Comparison of ENCODE assay signal across 8 mouse cellular contexts in genomic region chr4:108618586-108618985, GRCm38 (mm10). TPM values are rescaled to one million over a fixed set of nuclear protein-coding genes. Genes with fewer than 3 reads are reported as not detected.
DNase-seq lines count a peak whose midpoint lies in the region; ATAC-seq lines count a peak whose summit lies in the region.

No protein-coding gene starts in this region.

- peak overlapping the region; percentile 88 for H3K4me2 ChIP-seq in kidney, embryonic 16.5 days (replicated peaks; ENCODE audit: low read depth, low read length)
- H3K4me2 ChIP-seq in hindbrain, embryonic 11.5 days (replicated peaks; ENCODE audit: low read depth, low read length) = peak overlapping the region; percentile 89; the same call in 1 of the 2 replicates
- H3K4me2 ChIP-seq in midbrain, embryonic 16.5 days (ENCODE audit: low read length) = peak overlapping the region; percentile 88

- H3K4me1 ChIP-seq in kidney, embryonic 16.5 days (ENCODE audit: insufficient read depth, low read length) = peaks cover 15% of the 10 kb centered on the region
- H3K4me1 ChIP-seq in brown adipose tissue, adult 24 weeks (ENCODE audit: control insufficient read depth, insufficient read depth, insufficient read length, low read length) = peaks cover 6% of the 10 kb centered on the region; the same call in 1 of the 2 replicates
- H3K4me1 ChIP-seq in hindbrain, embryonic 11.5 days (replicated peaks; ENCODE audit: control insufficient read depth, insufficient read depth, low read length) = 0 out of 2 replicates have a peak, but pooled peaks cover 5% of the 10 kb centered on the region
- peaks cover 14% of the 10 kb centered on the region for H3K4me1 ChIP-seq in midbrain, embryonic 16.5 days (ENCODE audit: control insufficient read depth, insufficient read depth, low read length)

- H3K27ac ChIP-seq in kidney, embryonic 16.5 days (ENCODE audit: low read length) = peak overlapping the region; percentile 94
- H3K27ac ChIP-seq in brown adipose tissue, adult 24 weeks (replicated peaks; ENCODE audit: low read depth, low read length) = no peak overlapping the region
- H3K27ac ChIP-seq in hindbrain, embryonic 11.5 days (ENCODE audit: low read depth, low read length) = no peak overlapping the region
- peak overlapping the region; percentile 93 for H3K27ac ChIP-seq in midbrain, embryonic 16.5 days (ENCODE audit: low read length)

- no peak for ATAC-seq in kidney, embryonic 16.5 days (ENCODE audit: low FRiP score, low TSS enrichment)
- ATAC-seq in hindbrain, embryonic 11.5 days (ENCODE audit: low FRiP score) = no peak
- ATAC-seq in midbrain, embryonic 16.5 days = no peak

- no peak for DNase-seq in kidney, adult 11 months
- no peak for DNase-seq in hindbrain, embryonic 11.5 days (ENCODE audit: low spot score)
- no peak for DNase-seq in thymus, postnatal 36 days
- no peak for DNase-seq in spleen, adult 18-20 months
- DNase-seq in B cell, adult 2 months = no peak

- no peaks in the 10 kb centered on the region for H3K9me3 ChIP-seq in kidney, embryonic 16.5 days (ENCODE audit: low read length)
- H3K9me3 ChIP-seq in hindbrain, embryonic 11.5 days (ENCODE audit: control insufficient read depth, low read length) = no peaks in the 10 kb centered on the region
- no peaks in the 10 kb centered on the region for H3K9me3 ChIP-seq in midbrain, embryonic 16.5 days (replicated peaks; ENCODE audit: control insufficient read depth, low read length, poor library complexity, severe bottlenecking)

- H3K27me3 ChIP-seq in kidney, embryonic 16.5 days (ENCODE audit: insufficient read depth, low read length) = no peaks in the 10 kb centered on the region
- no peaks in the 10 kb centered on the region for H3K27me3 ChIP-seq in hindbrain, embryonic 11.5 days (ENCODE audit: control insufficient read depth, insufficient read depth, low read length)
- no peaks in the 10 kb centered on the region for H3K27me3 ChIP-seq in midbrain, embryonic 16.5 days (ENCODE audit: control insufficient read depth, insufficient read depth, low read depth, low read length)

- 63% methylated on average over 4 of the region's 4 CpGs for WGBS in kidney, embryonic 16.5 days
- 74% methylated on average over 4 of the region's 4 CpGs for WGBS in hindbrain, embryonic 11.5 days
- WGBS in midbrain, embryonic 16.5 days = 75% methylated on average over 4 of the region's 4 CpGs

- peak overlapping the region; percentile 96 for H3K9ac ChIP-seq in kidney, embryonic 16.5 days (replicated peaks; ENCODE audit: low read length)
- H3K9ac ChIP-seq in hindbrain, embryonic 11.5 days (ENCODE audit: low read depth, low read length) = no peak overlapping the region
- peak overlapping the region; percentile 93 for H3K9ac ChIP-seq in midbrain, embryonic 16.5 days (ENCODE audit: low read depth, low read length)

- H3K4me3 ChIP-seq in kidney, embryonic 16.5 days (ENCODE audit: low read length) = peak overlapping the region; percentile 86; the same call in 1 of the 2 replicates
- H3K4me3 ChIP-seq in brown adipose tissue, adult 24 weeks (ENCODE audit: insufficient read depth, low read depth, low read length) = peak overlapping the region; percentile 78; the same call in 1 of the 2 replicates
- H3K4me3 ChIP-seq in hindbrain, embryonic 11.5 days (ENCODE audit: low read depth, low read length) = peak overlapping the region; percentile 83; the same call in 1 of the 2 replicates
- peak overlapping the region; percentile 68; the same call in 1 of the 2 replicates for H3K4me3 ChIP-seq in midbrain, embryonic 16.5 days (ENCODE audit: low read depth, low read length)

- no peaks in the 10 kb centered on the region for H3K36me3 ChIP-seq in kidney, embryonic 16.5 days (ENCODE audit: insufficient read depth, low read length)
- no peaks in the 10 kb centered on the region for H3K36me3 ChIP-seq in hindbrain, embryonic 11.5 days (ENCODE audit: control insufficient read depth, insufficient read depth, low read length)
- no peaks in the 10 kb centered on the region for H3K36me3 ChIP-seq in midbrain, embryonic 16.5 days (ENCODE audit: control insufficient read depth, insufficient read depth, low read length)

RNA-seq across cellular contexts. Expression of gene Cc2d1b, which starts 1.2 kb away (rescaled TPM):
- 33.7 and 34.0 TPM in 2 replicates for polyA plus RNA-seq in kidney, embryonic 16.5 days (2015; fragmentation: Nextera tagmentation; extraction: Ambion mirVana)
- polyA plus RNA-seq in brown adipose tissue, adult 24 weeks (2012; ENCODE audit: insufficient read depth, insufficient read length, missing spikeins) = 8.9 and 15.2 TPM in 2 replicates
- polyA plus RNA-seq in hindbrain, embryonic 11.5 days (2014; fragmentation: Nextera tagmentation; extraction: Ambion mirVana) = 19.4 and 19.5 TPM in 2 replicates
- 19.3 and 21.0 TPM in 2 replicates for polyA plus RNA-seq in midbrain, embryonic 16.5 days (2015; fragmentation: Nextera tagmentation; extraction: Ambion mirVana)

RNA-seq across cellular contexts. Expression of gene Orc1, which starts 39.4 kb away (rescaled TPM):
- 9.7 and 10.4 TPM in 2 replicates for polyA plus RNA-seq in kidney, embryonic 16.5 days (2015; fragmentation: Nextera tagmentation; extraction: Ambion mirVana)
- polyA plus RNA-seq in brown adipose tissue, adult 24 weeks (2012; ENCODE audit: insufficient read depth, insufficient read length, missing spikeins) = not detected in 2 replicates
- 10.4 and 15.4 TPM in 2 replicates for polyA plus RNA-seq in hindbrain, embryonic 11.5 days (2014; fragmentation: Nextera tagmentation; extraction: Ambion mirVana)
- 1.2 and 1.6 TPM in 2 replicates for polyA plus RNA-seq in midbrain, embryonic 16.5 days (2015; fragmentation: Nextera tagmentation; extraction: Ambion mirVana)

RNA-seq across cellular contexts. Expression of gene Prpf38a, which starts 39.5 kb away (rescaled TPM):
- 91.6 and 93.9 TPM in 2 replicates for polyA plus RNA-seq in kidney, embryonic 16.5 days (2015; fragmentation: Nextera tagmentation; extraction: Ambion mirVana)
- 21.7 and 24.2 TPM in 2 replicates for polyA plus RNA-seq in brown adipose tissue, adult 24 weeks (2012; ENCODE audit: insufficient read depth, insufficient read length, missing spikeins)
- polyA plus RNA-seq in hindbrain, embryonic 11.5 days (2014; fragmentation: Nextera tagmentation; extraction: Ambion mirVana) = 113 and 122 TPM in 2 replicates
- 78.0 and 79.8 TPM in 2 replicates for polyA plus RNA-seq in midbrain, embryonic 16.5 days (2015; fragmentation: Nextera tagmentation; extraction: Ambion mirVana)

Comparison
In these comparisons a context has a peak if more than half of its experiments do, and no peak if none do; other contexts are left out.
1. H3K27ac ChIP-seq: peak in kidney, embryonic 16.5 days (single experiment) and midbrain, embryonic 16.5 days (single experiment); none in brown adipose tissue, adult 24 weeks (single experiment) and hindbrain, embryonic 11.5 days (single experiment).
2. Peak in every context shown above with its lines, with median percentiles within 50 percentile points of each other: H3K4me2 ChIP-seq and H3K4me3 ChIP-seq.